Mouse (Mus musculus) embryo, embryonic 10.5 days (tissue): ENCODE results near the gene Kif3b.
"Not testable (repeated sequence)": the region's sequence is repeated elsewhere in the genome, so short reads cannot be mapped to it uniquely, and the experiment has no call there.

Source experiments
- DNase-seq: peaks from one replicate; pipeline ENCODE4 v3.0.0-alpha.2; 2015; ENCODE audit warnings: low spot score

The Kif3b gene

GRCm38 (mm10) chr2:153345454-153346220, 54.4 kb downstream of the Kif3b start, which contains the start of gene Asxl1:
Asxl1 (plus strand) TSS chr2:153345829.
- DNase-seq = peak; percentile 99

DNA sequence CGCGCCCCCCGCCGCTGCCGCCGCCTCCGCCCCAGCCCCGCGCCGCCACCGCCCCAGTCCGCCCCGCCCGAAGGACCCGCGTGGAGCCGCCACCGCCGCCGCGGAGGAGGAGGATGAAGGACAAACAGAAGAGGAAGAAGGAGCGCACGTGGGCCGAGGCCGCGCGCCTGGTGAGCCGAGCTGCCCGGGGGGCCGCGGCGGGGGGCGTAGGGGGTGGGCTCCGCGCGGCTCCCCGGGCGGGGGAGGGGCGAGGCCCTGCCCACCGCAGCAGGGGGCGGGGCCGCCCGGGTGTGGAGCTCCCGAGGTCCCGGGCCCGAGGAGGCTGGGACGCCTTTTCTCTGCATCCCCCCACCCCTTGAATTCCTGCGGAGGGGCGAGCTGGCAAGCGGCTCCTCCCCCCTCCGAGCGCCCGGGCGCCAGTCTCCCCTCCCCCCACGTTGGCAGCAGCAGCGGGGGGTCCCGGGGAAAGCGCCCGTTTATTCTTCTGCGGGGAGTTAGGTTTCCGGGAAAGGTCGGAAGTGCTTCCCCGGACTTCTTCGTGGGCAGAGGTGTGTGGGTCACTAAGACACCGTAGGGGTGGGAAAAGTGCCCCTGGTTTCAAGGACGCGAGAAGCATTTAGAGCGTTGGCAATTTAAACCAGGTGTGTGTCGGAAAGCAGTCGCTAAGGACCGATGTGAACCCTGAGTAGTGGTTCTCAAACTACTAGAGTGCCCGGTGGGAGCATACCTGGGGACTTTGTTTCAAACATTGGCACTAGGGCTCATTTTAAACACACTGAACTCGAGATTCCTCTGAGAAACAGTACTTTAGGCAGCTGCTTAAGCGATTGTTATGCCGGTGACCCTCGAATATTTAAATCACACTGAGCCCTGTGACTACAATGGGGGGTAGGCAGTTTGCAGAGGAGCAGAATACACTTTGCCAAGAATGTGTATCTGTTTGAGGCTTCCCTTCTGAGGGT, 55.3 kb downstream of the Kif3b start:
- DNase-seq = peak; percentile 88

- peak; percentile 18 for DNase-seq
Observed at GRCm38 (mm10) chr2:153347183-153347781, 56.1 kb downstream of the Kif3b start.

GRCm38 (mm10) chr2:153348100-153348831, 57.1 kb downstream of the Kif3b start:
- no peak for DNase-seq

DNA sequence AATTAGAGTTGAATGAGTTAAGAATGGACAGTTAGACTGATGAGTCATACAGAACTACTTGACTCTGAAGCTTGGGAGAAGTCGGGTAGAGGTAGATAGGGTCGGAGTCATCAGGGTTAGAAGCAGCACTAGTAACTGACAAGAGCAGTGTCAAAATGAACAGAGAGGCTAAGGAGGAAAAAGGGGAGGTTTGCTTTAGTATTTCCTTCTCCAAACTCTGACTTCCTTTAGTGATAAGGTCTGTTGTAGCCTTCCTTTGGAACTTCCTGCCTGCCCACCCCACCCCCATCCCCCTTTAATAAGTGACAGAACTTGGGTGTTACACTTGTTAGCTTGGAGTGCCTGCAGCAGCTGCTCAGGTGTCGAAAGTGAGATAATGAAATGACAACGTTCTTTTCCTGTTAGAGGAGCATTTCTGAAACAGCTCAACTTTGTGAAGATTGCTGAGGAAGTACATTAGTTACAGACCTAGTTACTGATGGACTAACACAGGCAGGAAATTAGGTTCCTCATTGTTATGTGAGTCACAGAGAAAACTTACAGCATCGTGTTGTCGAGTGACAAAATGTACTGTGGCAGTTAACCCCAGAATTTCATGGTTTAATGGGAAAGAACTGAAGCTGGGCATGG, 59.5 kb downstream of the Kif3b start:
- DNase-seq = no peak

DNA sequence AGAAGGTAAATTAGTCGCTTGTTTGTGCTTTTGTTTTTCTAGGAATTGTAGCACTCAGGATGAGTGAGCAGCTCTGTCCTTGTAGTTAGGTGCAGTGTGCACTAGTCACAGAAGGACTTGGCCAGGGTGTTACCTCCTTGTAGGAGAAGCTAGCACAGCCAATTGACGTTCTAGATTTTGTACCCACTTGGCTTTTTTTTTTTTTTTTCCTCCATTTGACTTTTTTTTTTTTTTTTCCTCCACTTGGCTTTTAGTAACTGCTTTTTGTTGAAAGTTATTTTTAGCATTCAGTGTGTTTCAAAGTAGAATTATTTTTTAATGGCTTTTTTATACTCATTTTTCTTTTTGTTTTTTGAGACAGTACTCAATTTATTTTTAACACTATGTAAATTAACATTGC, 63.4 kb downstream of the Kif3b start:
- DNase-seq = no peak

- no peak for DNase-seq
Observed at GRCm38 (mm10) chr2:153356784-153357183, 65.6 kb downstream of the Kif3b start.

DNA sequence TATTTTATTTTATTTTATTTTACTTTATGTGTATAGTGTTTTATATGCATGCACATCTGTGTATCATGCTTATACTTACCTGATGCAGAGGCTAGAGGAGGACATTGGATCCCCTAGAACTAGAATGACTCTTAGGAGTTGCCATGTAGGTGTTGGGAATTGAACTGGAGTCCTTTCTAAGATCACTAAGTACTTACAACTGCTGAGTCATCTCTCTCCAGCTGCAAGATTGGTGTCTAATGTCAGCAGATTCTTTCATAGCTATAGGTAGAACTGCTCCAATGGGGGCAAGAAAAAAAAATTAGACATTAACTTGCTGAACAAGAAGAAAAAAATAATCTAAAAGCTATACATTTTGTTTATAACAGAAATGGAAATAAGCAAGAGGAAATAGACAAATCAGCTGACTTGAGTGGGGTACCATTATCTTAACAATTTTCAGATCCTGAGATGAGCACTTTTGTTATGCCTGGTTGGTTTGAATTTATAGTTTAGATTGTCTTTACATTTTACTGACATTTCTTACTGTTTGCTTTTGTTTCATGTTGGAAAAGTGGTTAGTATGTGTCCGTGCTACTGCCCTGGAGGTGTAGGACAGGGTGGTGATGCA, 70.0 kb downstream of the Kif3b start:
- no peak for DNase-seq

DNA sequence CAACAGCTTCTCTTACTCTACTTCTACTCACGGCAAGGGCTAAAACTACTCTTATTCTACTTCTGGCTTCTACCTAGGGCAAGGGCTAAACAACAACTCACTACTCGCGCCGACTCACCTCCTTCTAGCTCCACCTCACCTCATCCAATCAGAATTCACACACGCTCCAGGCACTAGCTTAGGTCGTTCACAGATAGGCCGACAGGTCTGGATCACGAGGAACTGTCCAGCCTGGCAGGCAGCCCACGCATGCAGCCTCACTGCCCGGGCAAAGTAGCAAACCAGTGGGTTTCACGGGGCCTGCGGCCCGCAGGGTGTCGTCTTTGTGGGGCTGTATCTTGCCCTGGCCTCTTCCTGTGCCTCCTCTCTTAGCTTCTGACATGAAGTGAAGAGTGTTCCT, 73.3 kb downstream of the Kif3b start:
- not testable (repeated sequence) for DNase-seq

DNA sequence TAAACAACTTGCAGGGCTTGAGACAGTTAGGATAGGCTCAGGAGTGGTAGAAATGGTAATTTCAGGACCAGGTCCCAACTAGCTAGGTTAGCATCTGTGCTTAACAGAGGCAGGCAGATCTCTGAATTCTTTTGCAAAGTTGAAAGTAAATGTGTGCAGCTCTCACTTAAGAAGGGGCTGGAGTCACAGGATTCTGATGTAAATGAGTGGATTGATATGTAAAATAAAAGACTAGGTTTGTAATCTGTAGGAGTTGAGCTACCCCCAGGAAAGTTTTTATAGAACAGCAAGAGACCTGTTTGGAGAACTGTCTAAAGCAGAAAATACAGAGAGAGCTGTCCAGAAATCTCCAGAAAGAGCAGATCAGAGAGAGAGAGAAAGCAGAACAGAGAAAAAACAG, 79.7 kb downstream of the Kif3b start:
- DNase-seq = no peak

DNA sequence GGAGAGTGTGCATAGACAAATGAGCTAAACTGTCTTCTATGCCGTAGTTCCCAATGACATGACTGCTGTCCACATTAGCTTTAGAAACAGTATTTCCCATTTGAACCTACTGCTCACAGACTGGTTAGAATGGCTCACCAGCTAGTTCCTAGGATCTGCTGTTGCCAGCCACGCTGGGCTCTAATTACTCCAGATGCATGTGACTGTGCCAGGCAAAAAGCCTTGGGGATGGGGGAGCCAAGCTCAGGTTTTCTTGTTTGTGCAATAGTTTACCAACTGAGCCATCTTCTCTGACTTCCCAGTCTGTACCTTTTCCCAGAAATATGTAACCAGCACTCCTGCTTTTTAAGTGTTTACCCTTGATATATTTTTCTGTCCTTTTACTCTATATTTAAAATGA, 84.2 kb downstream of the Kif3b start:
- DNase-seq = no peak

GRCm38 (mm10) chr2:153380479-153380878, 89.3 kb downstream of the Kif3b start:
- no peak for DNase-seq
